Mouse (Mus musculus) embryonic facial prominence, embryonic 15.5 days (tissue): ENCODE data around the gene Acoxl. TPM values are rescaled to one million over a fixed set of nuclear protein-coding genes. Genes with fewer than 3 reads are reported as not detected.
A peak's percentile ranks its signal among the peaks of the same experiment; 100 is the strongest.

Experiments
- ATAC-seq: fragments of 200-750 bp; cut with Nextera tagmentation; 2 replicates; pipeline ENCODE4 v1.8.0; 2017; ENCODE audit warnings: low read depth, moderate TSS enrichment; ENCODE audit not compliant: insufficient number of reproducible peaks, low FRiP score, low TSS enrichment
- H3K27ac ChIP-seq: fragments of 300-500 bp; sonication (generic); replicated peaks from 2 replicates; pipeline ENCODE4 v1.5.1; 2015; ENCODE audit warnings: mild to moderate bottlenecking, inconsistent platforms
- H3K27me3 ChIP-seq: fragments of 300-500 bp; sonication (generic); 2 replicates; pipeline ENCODE4 v1.6.1; 2015; ENCODE audit warnings: inconsistent platforms
- H3K36me3 ChIP-seq: fragments of 300-500 bp; sonication (generic); 2 replicates; pipeline ENCODE4 v1.6.1; 2015; ENCODE audit warnings: mild to moderate bottlenecking, inconsistent platforms
- H3K4me1 ChIP-seq: fragments of 300-500 bp; sonication (generic); 2 replicates; pipeline ENCODE4 v1.6.1; 2015; ENCODE audit warnings: inconsistent platforms
- H3K4me2 ChIP-seq: fragments of 300-500 bp; sonication (generic); replicated peaks from 2 replicates; pipeline ENCODE4 v1.6.1; 2015; ENCODE audit warnings: mild to moderate bottlenecking, inconsistent platforms
- H3K4me3 ChIP-seq: fragments of 300-500 bp; sonication (generic); replicated peaks from 2 replicates; pipeline ENCODE4 v1.5.1; 2015; ENCODE audit warnings: mild to moderate bottlenecking, inconsistent platforms
- H3K9ac ChIP-seq: fragments of 300-500 bp; sonication (generic); 2 replicates; pipeline ENCODE4 v1.6.1; 2015; ENCODE audit warnings: inconsistent platforms
- H3K9me3 ChIP-seq: fragments of 300-500 bp; sonication (generic); replicated peaks from 2 replicates; pipeline ENCODE4 v1.6.1; 2016; ENCODE audit warnings: inconsistent platforms
- WGBS: fragments of 180-500 bp; shearing (Covaris S2); methylation state at CpG from one replicate; pipeline ENCODE4 v1.1.7; 2015; 5-methylcytosine and 5-hydroxymethylcytosine counted together
- microRNA-seq: library from miRNA; unstranded; fragments of <30 nt; microRNA quantifications from one replicate; pipeline ENCODE4, GENCODE M21; 2016; ENCODE audit warnings: borderline number of aligned reads
- polyA plus RNA-seq: library from polyadenylated mRNA; unstranded; fragments of >200 nt; fragmentation: Nextera tagmentation; extraction: Ambion mirVana; gene quantifications from 2 replicates; pipeline ENCODE4 v1.2.1, GENCODE M21; 2015

Acoxl gene
- polyA plus RNA-seq, 1 experiment from 2014 or later, result 0.15 TPM

- WGBS, result 93% methylated on average over 12 of the region's 12 CpGs
- Histone ChIP-seq H3K9ac (no peak overlapping the region), H3K4me2 (no peak overlapping the region), H3K4me1 (no peaks in the 10 kb centered on the region), H3K4me3 (no peak overlapping the region), H3K36me3 (no peaks in the 10 kb centered on the region), H3K27ac (no peak overlapping the region), H3K27me3 (no peaks in the 10 kb centered on the region), H3K9me3 (no peaks in the 10 kb centered on the region)
- ATAC-seq, result peak; percentile 43; the same call in 1 of the 2 replicates
Measured at GRCm38 (mm10) chr2:128167930-128168329, 329.3 kb downstream of the Acoxl start.

GRCm38 (mm10) chr2:128169486-128169885, 330.8 kb downstream of the Acoxl start:
- Histone ChIP-seq H3K4me1 (no peaks in the 10 kb centered on the region), H3K4me2 (no peak overlapping the region), H3K27me3 (no peaks in the 10 kb centered on the region), H3K9me3 (no peaks in the 10 kb centered on the region), H3K36me3 (no peaks in the 10 kb centered on the region), H3K4me3 (no peak overlapping the region), H3K9ac (no peak overlapping the region), H3K27ac (no peak overlapping the region)
- WGBS, result 87% methylated on average over 5 of the region's 5 CpGs
- ATAC-seq, result no peak

GRCm38 (mm10) chr2:128169972-128170371, 331.3 kb downstream of the Acoxl start:
- H3K27me3 ChIP-seq, result no peaks in the 10 kb centered on the region
- H3K9me3 ChIP-seq, result no peaks in the 10 kb centered on the region
- WGBS, result 63% methylated on average over 11 of the region's 11 CpGs
- no peak overlapping the region for H3K27ac ChIP-seq
- no peak overlapping the region for H3K4me3 ChIP-seq
- H3K9ac ChIP-seq, result no peak overlapping the region
- no peak overlapping the region for H3K4me2 ChIP-seq
- H3K4me1 ChIP-seq, result no peaks in the 10 kb centered on the region
- no peaks in the 10 kb centered on the region for H3K36me3 ChIP-seq
- no peak for ATAC-seq

GRCm38 (mm10) chr2:128170614-128171013, 331.9 kb downstream of the Acoxl start:
- no peak for ATAC-seq
- no peak overlapping the region for H3K4me2 ChIP-seq
- H3K4me3 ChIP-seq, result no peak overlapping the region
- H3K9ac ChIP-seq, result no peak overlapping the region
- H3K27me3 ChIP-seq, result no peaks in the 10 kb centered on the region
- no peak overlapping the region for H3K27ac ChIP-seq
- H3K4me1 ChIP-seq, result no peaks in the 10 kb centered on the region
- 92% methylated on average over 3 of the region's 3 CpGs for WGBS
- no peaks in the 10 kb centered on the region for H3K9me3 ChIP-seq
- no peaks in the 10 kb centered on the region for H3K36me3 ChIP-seq

- 91% methylated on average over 5 of the region's 5 CpGs for WGBS
- H3K4me3 ChIP-seq, result no peak overlapping the region
Measured at GRCm38 (mm10) chr2:128172266-128172665, 333.6 kb downstream of the Acoxl start.

More at GRCm38 (mm10) chr2:128172266-128172665, 333.6 kb downstream of the Acoxl start:
- H3K27ac ChIP-seq, result no peak overlapping the region
- no peaks in the 10 kb centered on the region for H3K36me3 ChIP-seq
- no peaks in the 10 kb centered on the region for H3K9me3 ChIP-seq
- H3K4me2 ChIP-seq, result no peak overlapping the region
- H3K9ac ChIP-seq, result no peak overlapping the region
- ATAC-seq, result no peak
- peaks cover 8% of the 10 kb centered on the region for H3K4me1 ChIP-seq
- H3K27me3 ChIP-seq, result no peaks in the 10 kb centered on the region

Small RNA genes lying within 50 kb of the gene (microRNA-seq; reads per million reads assigned to microRNA genes)
- gene Gm22411, result not detected

Other genes starting within 250 kb of the Acoxl start
- 68.0 and 73.1 TPM in 2 replicates for gene Mal, start 182.2 kb upstream of the Acoxl start, polyA plus RNA-seq
- 32.3 and 37.3 TPM in 2 replicates for gene Mall, start 108.9 kb upstream of the Acoxl start, polyA plus RNA-seq
- gene Nphp1, start 50.0 kb upstream of the Acoxl start, polyA plus RNA-seq, result 36.4 and 45.6 TPM in 2 replicates
- gene Mtln, start 46.4 kb upstream of the Acoxl start, polyA plus RNA-seq, result 36.0 and 36.9 TPM in 2 replicates
- 32.2 and 32.6 TPM in 2 replicates for gene Bub1, start 7.0 kb upstream of the Acoxl start, polyA plus RNA-seq